8 mouse cellular contexts compared by ENCODE assay signal in the genomic region with DNA sequence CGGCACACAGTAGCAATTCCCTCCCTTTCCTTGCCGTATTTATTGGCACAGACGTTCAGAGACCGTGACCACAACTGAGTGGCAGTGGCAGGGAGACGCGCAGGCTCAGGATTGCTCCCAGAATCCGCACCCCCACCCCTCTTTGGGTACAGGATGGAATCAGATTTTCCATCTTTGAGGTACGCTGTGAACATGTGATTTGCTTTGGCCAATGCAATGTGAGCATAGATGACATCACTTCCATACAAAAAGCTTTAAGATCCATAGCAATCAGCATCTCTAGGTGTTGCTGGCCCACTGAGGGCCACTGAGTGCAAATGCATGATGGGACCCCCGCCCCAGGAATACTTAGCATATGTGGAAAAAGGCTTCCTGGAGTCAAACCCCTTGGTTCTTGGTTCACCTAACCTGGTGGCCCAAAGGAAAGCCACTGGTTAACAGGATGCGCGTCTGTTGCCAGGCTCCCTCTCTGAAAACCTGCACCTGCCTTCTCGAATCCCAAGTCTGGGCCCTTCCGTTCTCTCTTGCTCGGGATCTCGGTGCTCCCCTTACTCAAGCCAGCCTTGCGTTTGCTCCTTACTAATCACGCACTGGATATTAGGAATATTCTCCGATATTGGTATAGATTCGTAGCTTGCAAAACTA. TPM values are rescaled to one million over a fixed set of nuclear protein-coding genes. Genes with fewer than 3 reads are reported as not detected.
DNase-seq lines count a peak whose midpoint lies in the region; ATAC-seq and TF ChIP-seq lines count a peak whose summit lies in the region.

No protein-coding gene starts in this region.

- no peak for ATAC-seq in kidney, embryonic 14.5 days (ENCODE audit: low FRiP score, low TSS enrichment)
- ATAC-seq in forebrain, embryonic 14.5 days, result peak; percentile 56
- no peak for ATAC-seq in liver, postnatal 0 days
- ATAC-seq in stomach, embryonic 14.5 days (ENCODE audit: insufficient number of reproducible peaks, insufficient read depth, low FRiP score, low read depth), result no peak

- H3K27ac ChIP-seq in kidney, embryonic 14.5 days (ENCODE audit: low read depth, low read length), result no peak overlapping the region
- no peak overlapping the region for H3K27ac ChIP-seq in kidney, adult 2 months (ENCODE audit: insufficient read depth, low read depth, low read length)
- H3K27ac ChIP-seq in forebrain, embryonic 14.5 days (ENCODE audit: low read depth, low read length), result peak overlapping the region; percentile 86
- H3K27ac ChIP-seq in liver, postnatal 0 days (ENCODE audit: low read depth), result no peak overlapping the region
- H3K27ac ChIP-seq in stomach, embryonic 14.5 days (ENCODE audit: low read length), result no peak overlapping the region

- peaks cover 10% of the 10 kb centered on the region; the same call in 1 of the 2 replicates for H3K4me1 ChIP-seq in kidney, embryonic 14.5 days (ENCODE audit: control insufficient read depth, insufficient read depth, low read length)
- no peaks in the 10 kb centered on the region for H3K4me1 ChIP-seq in kidney, adult 2 months (ENCODE audit: control insufficient read depth, insufficient read depth, low read length)
- no peaks in the 10 kb centered on the region for H3K4me1 ChIP-seq in forebrain, embryonic 14.5 days (ENCODE audit: control insufficient read depth, insufficient read depth, low read length)
- H3K4me1 ChIP-seq in liver, postnatal 0 days (ENCODE audit: insufficient read depth), result peaks cover 8% of the 10 kb centered on the region; the same call in 1 of the 2 replicates
- peaks cover 8% of the 10 kb centered on the region for H3K4me1 ChIP-seq in stomach, embryonic 14.5 days (ENCODE audit: control insufficient read depth, insufficient read depth, low read length)

- no peaks in the 10 kb centered on the region for H3K36me3 ChIP-seq in kidney, embryonic 14.5 days (ENCODE audit: control insufficient read depth, insufficient read depth, low read length)
- H3K36me3 ChIP-seq in kidney, adult 2 months (ENCODE audit: control insufficient read depth, insufficient read depth, low read length), result no peaks in the 10 kb centered on the region
- no peaks in the 10 kb centered on the region for H3K36me3 ChIP-seq in forebrain, embryonic 14.5 days (ENCODE audit: control insufficient read depth, insufficient read depth, low read length)
- no peaks in the 10 kb centered on the region for H3K36me3 ChIP-seq in liver, postnatal 0 days (replicated peaks; ENCODE audit: insufficient read depth, low read length)
- no peaks in the 10 kb centered on the region for H3K36me3 ChIP-seq in stomach, embryonic 14.5 days (ENCODE audit: control insufficient read depth, insufficient read depth, low read length)

- H3K4me3 ChIP-seq in kidney, embryonic 14.5 days (ENCODE audit: low read length), result peak overlapping the region; percentile 46
- H3K4me3 ChIP-seq in kidney, adult 2 months (ENCODE audit: insufficient read depth, low read depth, low read length), result no peak overlapping the region
- peak overlapping the region; percentile 45 for H3K4me3 ChIP-seq in forebrain, embryonic 14.5 days (ENCODE audit: low read depth, low read length)
- H3K4me3 ChIP-seq in liver, postnatal 0 days (ENCODE audit: low read depth, low read length), result peak overlapping the region; percentile 55; the same call in 1 of the 2 replicates
- peak overlapping the region; percentile 42 for H3K4me3 ChIP-seq in stomach, embryonic 14.5 days (ENCODE audit: low read depth, low read length)

- TF ChIP-seq EP300 in liver, postnatal 0 days (IDR thresholded peaks at IDR 0.05; ENCODE audit: low read depth), result no peak

- peak overlapping the region; percentile 54 for H3K4me2 ChIP-seq in kidney, embryonic 14.5 days (replicated peaks; ENCODE audit: low read depth, low read length)
- H3K4me2 ChIP-seq in forebrain, embryonic 14.5 days (ENCODE audit: low read length), result peak overlapping the region; percentile 67
- peak overlapping the region; percentile 81 for H3K4me2 ChIP-seq in liver, postnatal 0 days (ENCODE audit: low read depth, low read length)
- peak overlapping the region; percentile 49 for H3K4me2 ChIP-seq in stomach, embryonic 14.5 days (replicated peaks; ENCODE audit: low read depth, low read length)

- TF ChIP-seq CTCF in kidney, adult 2 months (conservative IDR thresholded peaks at IDR 0.05; ENCODE audit: insufficient read depth, insufficient read length, low read depth, low read length), result no peak
- TF ChIP-seq CTCF in liver, postnatal 0 days (IDR thresholded peaks at IDR 0.05; ENCODE audit: low read depth), result no peak

- no peaks in the 10 kb centered on the region for H3K27me3 ChIP-seq in kidney, embryonic 14.5 days (ENCODE audit: control insufficient read depth, insufficient read depth, low read length)
- H3K27me3 ChIP-seq in kidney, adult 2 months (replicated peaks; ENCODE audit: control insufficient read depth, insufficient read depth, low read length), result no peaks in the 10 kb centered on the region
- H3K27me3 ChIP-seq in forebrain, embryonic 14.5 days (replicated peaks; ENCODE audit: control insufficient read depth, insufficient read depth, low read length), result no peaks in the 10 kb centered on the region
- peaks cover 3% of the 10 kb centered on the region; the same call in 1 of the 2 replicates for H3K27me3 ChIP-seq in liver, postnatal 0 days (ENCODE audit: insufficient read depth, low read length)
- no peaks in the 10 kb centered on the region for H3K27me3 ChIP-seq in stomach, embryonic 14.5 days (ENCODE audit: control insufficient read depth, insufficient read depth, low read length)

- 0 out of 2 replicates have a peak overlapping the region, but pooled peaks have one; percentile 61 for H3K9ac ChIP-seq in kidney, embryonic 14.5 days (ENCODE audit: low read depth, low read length)
- peak overlapping the region; percentile 68 for H3K9ac ChIP-seq in forebrain, embryonic 14.5 days (ENCODE audit: low read length)
- H3K9ac ChIP-seq in liver, postnatal 0 days (replicated peaks), result no peak overlapping the region
- H3K9ac ChIP-seq in stomach, embryonic 14.5 days (replicated peaks; ENCODE audit: low read depth, low read length), result 0 out of 2 replicates have a peak overlapping the region, but pooled peaks have one; percentile 40

- DNase-seq in kidney, adult 2 months, result no peak
- peak; percentile 57 for DNase-seq in ZHBTc4 (ENCODE audit: low read depth, low spot score)
- peak; percentile 84 for DNase-seq in forebrain, embryonic 14.5 days (ENCODE audit: low spot score)
- DNase-seq in layer of hippocampus, adult 18-20 months (ENCODE audit: low spot score in 2 of 2), result peak; percentile 62 to 80
- DNase-seq in liver, postnatal 0 days, result no peak
- DNase-seq in adrenal gland, adult 2 months, result no peak

- 24% methylated on average over 19 of the region's 19 CpGs for WGBS in kidney, embryonic 14.5 days
- WGBS in kidney, adult 2 months, result 22% methylated on average over 19 of the region's 19 CpGs
- 27% methylated on average over 19 of the region's 19 CpGs for WGBS in forebrain, embryonic 14.5 days
- 33% methylated on average over 19 of the region's 19 CpGs for WGBS in liver, postnatal 0 days (ENCODE audit: insufficient replicate concordance)
- WGBS in stomach, embryonic 14.5 days, result 31% methylated on average over 19 of the region's 19 CpGs

- no peaks in the 10 kb centered on the region for H3K9me3 ChIP-seq in kidney, embryonic 14.5 days (ENCODE audit: control insufficient read depth, low read length)
- no peaks in the 10 kb centered on the region for H3K9me3 ChIP-seq in forebrain, embryonic 14.5 days (replicated peaks; ENCODE audit: control insufficient read depth, low read length)
- no peaks in the 10 kb centered on the region for H3K9me3 ChIP-seq in liver, postnatal 0 days (ENCODE audit: low read length)
- no peaks in the 10 kb centered on the region for H3K9me3 ChIP-seq in stomach, embryonic 14.5 days (ENCODE audit: control insufficient read depth, low read depth, low read length)

- TF ChIP-seq POLR2A in kidney, adult 2 months (IDR thresholded peaks at IDR 0.05; ENCODE audit: low read depth, low read length), result no peak

RNA-seq across cellular contexts. Expression of a gene that starts 8.7 kb away (rescaled TPM):
- polyA plus RNA-seq in kidney, embryonic 14.5 days (2014; fragmentation: Nextera tagmentation; extraction: Ambion mirVana), result 20.3 and 25.3 TPM in 2 replicates
- polyA plus RNA-seq in kidney, adult 2 months (2012; rRNA removed), result 9.5 and 13.4 TPM in 2 replicates
- polyA plus RNA-seq in forebrain, embryonic 14.5 days (2014; fragmentation: Nextera tagmentation; extraction: Ambion mirVana), result 4.8 and 5.6 TPM in 2 replicates
- total RNA-seq in layer of hippocampus, adult 18-20 months (2021), result 1 to 10 TPM; 4.3 to 4.4 TPM
- 34.6 and 38.1 TPM in 2 replicates for polyA plus RNA-seq in liver, postnatal 0 days (2015; fragmentation: Nextera tagmentation; extraction: Ambion mirVana)
- 17.4 and 18.4 TPM in 2 replicates for polyA plus RNA-seq in stomach, embryonic 14.5 days (2014; fragmentation: Nextera tagmentation; extraction: Ambion mirVana)
- 10 to 100 TPM; 13.1 to 16.5 TPM for total RNA-seq in adrenal gland, adult 2 months (2021)
- 5.2 and 6.7 TPM in 2 replicates for polyA plus RNA-seq in adrenal gland, adult 2 months (2012; rRNA removed)

RNA-seq across cellular contexts. Expression of a gene that starts 48.3 kb away (rescaled TPM):
- polyA plus RNA-seq in kidney, embryonic 14.5 days (2014; fragmentation: Nextera tagmentation; extraction: Ambion mirVana), result 22.4 and 28.6 TPM in 2 replicates
- polyA plus RNA-seq in kidney, adult 2 months (2012; rRNA removed), result 49.5 and 62.1 TPM in 2 replicates
- polyA plus RNA-seq in forebrain, embryonic 14.5 days (2014; fragmentation: Nextera tagmentation; extraction: Ambion mirVana), result 18.1 and 29.1 TPM in 2 replicates
- total RNA-seq in layer of hippocampus, adult 18-20 months (2021), result 100 to 1,000 TPM; 321 to 326 TPM
- polyA plus RNA-seq in liver, postnatal 0 days (2015; fragmentation: Nextera tagmentation; extraction: Ambion mirVana), result 3.9 and 4.4 TPM in 2 replicates
- polyA plus RNA-seq in stomach, embryonic 14.5 days (2014; fragmentation: Nextera tagmentation; extraction: Ambion mirVana), result 38.7 and 40.4 TPM in 2 replicates
- 10 to 100 TPM; 46.2 to 67.3 TPM for total RNA-seq in adrenal gland, adult 2 months (2021)
- 105 and 106 TPM in 2 replicates for polyA plus RNA-seq in adrenal gland, adult 2 months (2012; rRNA removed)

RNA-seq across cellular contexts. Expression of a gene that starts 48.7 kb away (rescaled TPM):
- 0.22 TPM in 1 of 2 replicates, not detected in the other for polyA plus RNA-seq in kidney, embryonic 14.5 days (2014; fragmentation: Nextera tagmentation; extraction: Ambion mirVana)
- 0.62 TPM in 1 of 2 replicates, not detected in the other for polyA plus RNA-seq in kidney, adult 2 months (2012; rRNA removed)
- polyA plus RNA-seq in forebrain, embryonic 14.5 days (2014; fragmentation: Nextera tagmentation; extraction: Ambion mirVana), result not detected in 2 replicates
- 10 to 100 TPM; 10.9 to 18.8 TPM for total RNA-seq in layer of hippocampus, adult 18-20 months (2021)
- not detected in 2 replicates for polyA plus RNA-seq in liver, postnatal 0 days (2015; fragmentation: Nextera tagmentation; extraction: Ambion mirVana)
- 0.77 and 1.3 TPM in 2 replicates for polyA plus RNA-seq in stomach, embryonic 14.5 days (2014; fragmentation: Nextera tagmentation; extraction: Ambion mirVana)
- total RNA-seq in adrenal gland, adult 2 months (2021), result 1 to 10 TPM; 1.2 to 2.0 TPM
- polyA plus RNA-seq in adrenal gland, adult 2 months (2012; rRNA removed), result 13.4 and 14.6 TPM in 2 replicates

Comparison
In these comparisons a context has a peak if more than half of its experiments do, and no peak if none do; other contexts are left out.
1. DNase-seq: peak in ZHBTc4 (single experiment), forebrain, embryonic 14.5 days (single experiment) and layer of hippocampus, adult 18-20 months (2 of 2); none in kidney, adult 2 months (single experiment), liver, postnatal 0 days (single experiment) and adrenal gland, adult 2 months (single experiment).
2. Peak in every context shown above with its lines, with median percentiles within 50 percentile points of each other: H3K4me2 ChIP-seq.